Mouse (Mus musculus) liver, embryonic 13.5 days (tissue): ENCODE measurements at regions not wholly inside any gene's neighbourhood (a gene's known extent, or its start where the extent isn't known, plus 50 kb on each side); places are given as distances from the start of the nearest gene placed in this dataset.

Source experiments
- ATAC-seq: fragments of 200-750 bp; cut with Nextera tagmentation; 2 replicates; pipeline ENCODE4 v1.8.0; 2017; ENCODE audit warnings: low read depth, mild to moderate bottlenecking, moderate number of reproducible peaks, moderate library complexity
- DNase-seq: peaks from one replicate; pipeline ENCODE4 v3.0.0; 2022
- H3K27ac ChIP-seq: fragments of 300-500 bp; sonication (generic); 2 replicates; pipeline ENCODE4 v1.5.1; 2015; ENCODE audit warnings: moderate library complexity, mild to moderate bottlenecking, inconsistent platforms
- H3K27me3 ChIP-seq: fragments of 300-500 bp; sonication (generic); 2 replicates; pipeline ENCODE4 v1.6.1; 2015; ENCODE audit warnings: mild to moderate bottlenecking, inconsistent platforms
- H3K36me3 ChIP-seq: fragments of 300-500 bp; sonication (generic); 2 replicates; pipeline ENCODE4 v1.6.1; 2015; ENCODE audit warnings: mild to moderate bottlenecking, inconsistent platforms
- H3K4me1 ChIP-seq: fragments of 300-500 bp; sonication (generic); replicated peaks from 2 replicates; pipeline ENCODE4 v1.6.1; 2015; ENCODE audit warnings: inconsistent platforms
- H3K4me2 ChIP-seq: fragments of 300-500 bp; sonication (generic); 2 replicates; pipeline ENCODE4 v1.6.1; 2015; ENCODE audit warnings: inconsistent platforms, mild to moderate bottlenecking, moderate library complexity
- H3K4me3 ChIP-seq: fragments of 300-500 bp; sonication (generic); replicated peaks from 2 replicates; pipeline ENCODE4 v1.5.1; 2015; ENCODE audit warnings: mild to moderate bottlenecking, inconsistent platforms
- H3K9ac ChIP-seq: fragments of 300-500 bp; sonication (generic); 2 replicates; pipeline ENCODE4 v1.6.1; 2015; ENCODE audit warnings: mild to moderate bottlenecking, inconsistent platforms
- H3K9me3 ChIP-seq: fragments of 300-500 bp; sonication (generic); replicated peaks from 2 replicates; pipeline ENCODE4 v1.6.1; 2016; ENCODE audit warnings: inconsistent platforms
- WGBS: fragments of 180-500 bp; shearing (Covaris S2); methylation state at CpG from one replicate; pipeline ENCODE4 v1.1.7; 2015; ENCODE audit not compliant: insufficient replicate concordance; 5-methylcytosine and 5-hydroxymethylcytosine counted together

- no peak overlapping the region for H3K9ac ChIP-seq
- no peak overlapping the region for H3K27ac ChIP-seq
- 0 out of 2 replicates have a peak, but pooled peaks cover 3% of the 10 kb centered on the region for H3K9me3 ChIP-seq
- ATAC-seq (no peak), DNase-seq (no peak)
- H3K27me3 ChIP-seq: no peaks in the 10 kb centered on the region
- 73% methylated on average over 3 of the region's 3 CpGs for WGBS
- no peaks in the 10 kb centered on the region for H3K4me1 ChIP-seq
- no peak overlapping the region for H3K4me3 ChIP-seq
- no peaks in the 10 kb centered on the region for H3K36me3 ChIP-seq
- H3K4me2 ChIP-seq: no peak overlapping the region
Measured at GRCm38 (mm10) chr8:103381575-103381974, 596.1 kb upstream of the Cdh11 start.

- H3K9me3 ChIP-seq: no peaks in the 10 kb centered on the region
- DNase-seq (no peak), ATAC-seq (no peak)
- 66% methylated on average over 6 of the region's 6 CpGs for WGBS
- H3K4me1 ChIP-seq: no peaks in the 10 kb centered on the region
- H3K9ac ChIP-seq: no peak overlapping the region
- no peak overlapping the region for H3K4me2 ChIP-seq
- H3K27ac ChIP-seq: no peak overlapping the region
- no peak overlapping the region for H3K4me3 ChIP-seq
- H3K36me3 ChIP-seq: no peaks in the 10 kb centered on the region
- no peaks in the 10 kb centered on the region for H3K27me3 ChIP-seq
Measured at GRCm38 (mm10) chr8:103391359-103391758, 605.9 kb upstream of the Cdh11 start.

GRCm38 (mm10) chr8:103395316-103395715 is 609.9 kb upstream of the Cdh11 start:
- no peak for ATAC-seq
- Histone ChIP-seq H3K4me2 (no peak overlapping the region), H3K27ac (no peak overlapping the region), H3K4me3 (no peak overlapping the region), H3K9ac (no peak overlapping the region), H3K9me3 (no peaks in the 10 kb centered on the region), H3K36me3 (no peaks in the 10 kb centered on the region), H3K27me3 (no peaks in the 10 kb centered on the region), H3K4me1 (no peaks in the 10 kb centered on the region)
- DNase-seq: no peak
- 37% methylated on average over 4 of the region's 4 CpGs for WGBS

GRCm38 (mm10) chr8:103398179-103398578 is 612.7 kb upstream of the Cdh11 start:
- Histone ChIP-seq H3K4me3 (no peak overlapping the region), H3K27me3 (no peaks in the 10 kb centered on the region), H3K27ac (no peak overlapping the region), H3K9ac (no peak overlapping the region), H3K9me3 (no peaks in the 10 kb centered on the region), H3K4me2 (no peak overlapping the region), H3K4me1 (no peaks in the 10 kb centered on the region), H3K36me3 (no peaks in the 10 kb centered on the region)
- no peak for DNase-seq
- ATAC-seq: no peak
- WGBS: 62% methylated on average over 3 of the region's 3 CpGs

- 42% methylated on average over 3 of the region's 3 CpGs for WGBS
Measured at GRCm38 (mm10) chr8:103399466-103399865, 614.0 kb upstream of the Cdh11 start.

GRCm38 (mm10) chr8:103400143-103400542 is 614.7 kb upstream of the Cdh11 start:
- Histone ChIP-seq H3K4me3 (no peak overlapping the region), H3K4me2 (no peak overlapping the region), H3K27ac (no peak overlapping the region), H3K9ac (no peak overlapping the region), H3K4me1 (no peaks in the 10 kb centered on the region), H3K9me3 (no peaks in the 10 kb centered on the region), H3K36me3 (no peaks in the 10 kb centered on the region), H3K27me3 (no peaks in the 10 kb centered on the region)
- ATAC-seq: no peak
- 30% methylated on average over 1 of the region's 1 CpGs for WGBS
- no peak for DNase-seq

More at GRCm38 (mm10) chr8:103399466-103399865, 614.0 kb upstream of the Cdh11 start:
- H3K27ac ChIP-seq: no peak overlapping the region
- H3K9ac ChIP-seq: no peak overlapping the region
- no peak overlapping the region for H3K4me3 ChIP-seq
- no peaks in the 10 kb centered on the region for H3K9me3 ChIP-seq
- no peak overlapping the region for H3K4me2 ChIP-seq
- H3K4me1 ChIP-seq: no peaks in the 10 kb centered on the region
- no peak for DNase-seq
- no peak for ATAC-seq
- H3K27me3 ChIP-seq: no peaks in the 10 kb centered on the region
- H3K36me3 ChIP-seq: no peaks in the 10 kb centered on the region

- Histone ChIP-seq H3K9ac (no peak overlapping the region), H3K4me2 (no peak overlapping the region), H3K27ac (no peak overlapping the region), H3K4me3 (no peak overlapping the region), H3K9me3 (no peaks in the 10 kb centered on the region), H3K4me1 (no peaks in the 10 kb centered on the region), H3K27me3 (no peaks in the 10 kb centered on the region), H3K36me3 (no peaks in the 10 kb centered on the region)
- no peak for DNase-seq
- 70% methylated on average over 3 of the region's 3 CpGs for WGBS
- ATAC-seq: no peak
Measured at GRCm38 (mm10) chr8:103402731-103403130, 617.3 kb upstream of the Cdh11 start.

- no peaks in the 10 kb centered on the region for H3K36me3 ChIP-seq
- H3K9me3 ChIP-seq: no peaks in the 10 kb centered on the region
- H3K4me2 ChIP-seq: no peak overlapping the region
- WGBS: 68% methylated on average over 4 of the region's 4 CpGs
- H3K27me3 ChIP-seq: no peaks in the 10 kb centered on the region
- H3K27ac ChIP-seq: no peak overlapping the region
- H3K9ac ChIP-seq: no peak overlapping the region
- DNase-seq (no peak), ATAC-seq (no peak)
- H3K4me3 ChIP-seq: no peak overlapping the region
- H3K4me1 ChIP-seq: no peaks in the 10 kb centered on the region
Measured at GRCm38 (mm10) chr8:103403826-103404225, 618.4 kb upstream of the Cdh11 start.

GRCm38 (mm10) chr8:103405787-103406186 is 620.3 kb upstream of the Cdh11 start:
- ATAC-seq (no peak), DNase-seq (no peak)
- Histone ChIP-seq H3K27me3 (no peaks in the 10 kb centered on the region), H3K36me3 (no peaks in the 10 kb centered on the region), H3K9ac (no peak overlapping the region), H3K9me3 (no peaks in the 10 kb centered on the region), H3K4me1 (no peaks in the 10 kb centered on the region), H3K4me2 (no peak overlapping the region), H3K27ac (no peak overlapping the region), H3K4me3 (no peak overlapping the region)
- WGBS: 67% methylated on average over 12 of the region's 12 CpGs

- no peak overlapping the region for H3K4me2 ChIP-seq
- ATAC-seq: no peak
- no peak overlapping the region for H3K27ac ChIP-seq
- H3K36me3 ChIP-seq: no peaks in the 10 kb centered on the region
- no peak overlapping the region for H3K4me3 ChIP-seq
- DNase-seq: no peak
- 71% methylated on average over 2 of the region's 2 CpGs for WGBS
- no peaks in the 10 kb centered on the region for H3K4me1 ChIP-seq
- no peak overlapping the region for H3K9ac ChIP-seq
- no peaks in the 10 kb centered on the region for H3K9me3 ChIP-seq
- no peaks in the 10 kb centered on the region for H3K27me3 ChIP-seq
Measured at GRCm38 (mm10) chr8:103406921-103407320, 621.5 kb upstream of the Cdh11 start.

- no peaks in the 10 kb centered on the region for H3K4me1 ChIP-seq
- no peaks in the 10 kb centered on the region for H3K9me3 ChIP-seq
- ATAC-seq (no peak), DNase-seq (no peak)
- H3K36me3 ChIP-seq: no peaks in the 10 kb centered on the region
- 62% methylated on average over 5 of the region's 5 CpGs for WGBS
- H3K27me3 ChIP-seq: no peaks in the 10 kb centered on the region
- H3K4me3 ChIP-seq: no peak overlapping the region
- H3K27ac ChIP-seq: no peak overlapping the region
- H3K4me2 ChIP-seq: no peak overlapping the region
- no peak overlapping the region for H3K9ac ChIP-seq
Measured at GRCm38 (mm10) chr8:103407631-103408030, 622.2 kb upstream of the Cdh11 start.

- ATAC-seq: no peak
- DNase-seq: no peak
- H3K9me3 ChIP-seq: no peaks in the 10 kb centered on the region
- no peaks in the 10 kb centered on the region for H3K4me1 ChIP-seq
- H3K9ac ChIP-seq: no peak overlapping the region
- no peak overlapping the region for H3K4me3 ChIP-seq
- H3K27ac ChIP-seq: no peak overlapping the region
- WGBS: 63% methylated on average over 3 of the region's 3 CpGs
- no peaks in the 10 kb centered on the region for H3K27me3 ChIP-seq
- H3K4me2 ChIP-seq: no peak overlapping the region
- H3K36me3 ChIP-seq: no peaks in the 10 kb centered on the region
Measured at GRCm38 (mm10) chr8:103408411-103408810, 623.0 kb upstream of the Cdh11 start.
